ENCODE assay signal across 8 mouse cellular contexts in the genomic region with DNA sequence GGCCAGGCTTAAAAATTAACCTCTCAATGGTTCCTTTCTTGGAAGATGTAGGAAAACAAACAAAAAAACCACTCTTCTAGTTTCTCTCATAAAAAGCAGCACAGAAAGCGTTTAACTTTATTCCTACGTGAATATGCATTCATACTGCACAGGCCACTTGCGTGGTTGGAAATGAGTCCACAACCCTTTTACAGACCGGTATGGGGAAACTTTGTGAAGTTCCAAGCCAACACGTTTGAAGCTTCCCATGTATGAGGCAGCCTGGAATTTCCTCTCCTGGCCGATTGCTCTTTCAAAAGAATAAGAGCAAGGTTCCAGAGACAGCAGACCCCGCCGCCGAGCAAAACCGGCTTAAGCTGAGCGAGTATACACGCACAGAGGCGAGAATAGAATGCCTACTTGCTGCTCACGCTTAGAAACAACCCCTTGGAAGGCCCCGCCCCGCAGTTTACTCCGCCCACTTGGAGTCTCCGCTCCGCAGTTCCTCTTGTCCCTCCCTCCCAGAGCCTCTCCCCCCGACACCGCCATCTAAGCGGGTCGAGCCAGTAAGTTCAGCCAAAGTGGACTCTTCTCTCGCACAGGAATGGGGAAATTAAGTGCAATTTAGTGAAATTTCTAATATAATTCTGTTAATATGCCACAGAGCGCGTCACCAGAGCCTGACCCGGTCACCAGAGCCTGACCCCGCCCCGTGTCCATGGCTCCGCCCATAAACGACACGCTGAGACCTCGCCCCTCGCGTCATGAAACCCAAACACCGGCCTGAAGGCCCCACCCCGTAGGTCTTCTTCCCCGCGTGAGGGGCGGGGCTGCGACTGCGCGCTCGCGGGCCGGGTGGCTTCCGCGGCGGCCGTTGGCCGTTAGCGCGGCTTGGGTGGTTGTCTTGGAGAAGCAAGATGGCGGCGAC. TPM values are rescaled to one million over a fixed set of nuclear protein-coding genes. Genes with fewer than 3 reads are reported as not detected.
A peak's percentile ranks its signal among the peaks of the same experiment; 100 is the strongest.
DNase-seq lines count a peak whose midpoint lies in the region; ATAC-seq and TF ChIP-seq lines count a peak whose summit lies in the region.
"Not testable (repeated sequence)": the region's sequence is repeated elsewhere in the genome, so short reads cannot be mapped to it uniquely, and the experiment has no call there.

TSS of gene Fgfr1op (plus strand) at position 801 of the 907 bp plus-strand sequence.

- TF ChIP-seq RAD21 in CH12.LX (IDR thresholded peaks at IDR 0.05; ENCODE audit: low read depth, low read length), result not testable (repeated sequence)

- not testable (repeated sequence) for H3K27ac ChIP-seq in CH12.LX (ENCODE audit: insufficient read depth, low read depth); forebrain, embryonic 16.5 days (ENCODE audit: low read length)
- peak within 1 kb of the TSS; percentile 83 for H3K27ac ChIP-seq in liver, adult 2 months (replicated peaks; ENCODE audit: insufficient read depth, low read depth, low read length)
- H3K27ac ChIP-seq in midbrain, embryonic 15.5 days, result peak within 1 kb of the TSS; percentile 72; the same call in 1 of the 2 replicates

- in situ Hi-C loops in CH12.LX (cut with MboI; ENCODE audit: low pct_ligation_motif_present, low pct_unique_long_range_greater_than_20kb, low sequenced_read_pairs), result not testable (repeated sequence)

- H3K4me2 ChIP-seq in CH12.LX (ENCODE audit: insufficient read depth, low read depth, poor library complexity, severe bottlenecking), result peak within 1 kb of the TSS; percentile 86
- H3K4me2 ChIP-seq in forebrain, embryonic 16.5 days (ENCODE audit: low read length), result peak within 1 kb of the TSS; percentile 46
- H3K4me2 ChIP-seq in midbrain, embryonic 15.5 days, result peak within 1 kb of the TSS; percentile 47

- TF ChIP-seq EP300 in CH12.LX (IDR thresholded peaks at IDR 0.05; ENCODE audit: low read length), result not testable (repeated sequence)

- not testable (repeated sequence) for DNase-seq in CH12.LX (ENCODE audit: extremely low read depth)
- DNase-seq in cerebellum, adult 11 months, result peak; percentile 76
- peak; percentile 84 for DNase-seq in heart, postnatal 10 days
- peak; percentile 71 for DNase-seq in kidney, postnatal 14 days
- DNase-seq in liver, adult 2 months (ENCODE audit: extremely low read depth, low read depth, low spot score), result peak; percentile 33
- peak; percentile 41 to 68 for DNase-seq in spleen, postnatal 4 days (ENCODE audit: low spot score in 2 of 2)

- H3K4me1 ChIP-seq in CH12.LX (ENCODE audit: control insufficient read depth in 1 of 2, insufficient read depth in 2 of 2), result peaks cover 3 to 20% of the 10 kb centered on the region in 2 experiments
- not testable (repeated sequence) for H3K4me1 ChIP-seq in forebrain, embryonic 16.5 days (replicated peaks; ENCODE audit: control insufficient read depth, insufficient read depth, low read length); liver, adult 2 months (ENCODE audit: control insufficient read depth, insufficient read depth, low read length); midbrain, embryonic 15.5 days

- dilution Hi-C loops in CH12.LX (cut with MboI; ENCODE audit: extremely low pct_ligation_motif_present, extremely low pct_unique_long_range_greater_than_20kb, low sequenced_read_pairs), result not testable (repeated sequence)

- TF ChIP-seq POLR2A in CH12.LX (IDR thresholded peaks at IDR 0.05; ENCODE audit: low read depth, low read length), result peak; percentile 50; the same call in 1 of the 2 replicates
- TF ChIP-seq POLR2A in liver, adult 2 months (IDR thresholded peaks at IDR 0.05; ENCODE audit: extremely low read depth, insufficient read depth, low read length), result not testable (repeated sequence)

- TF ChIP-seq CTCF in CH12.LX (conservative IDR thresholded peaks at IDR 0.05 in 1 of 2, IDR thresholded peaks at IDR 0.05 in 1 of 2; ENCODE audit: low read depth in 2 of 2, low read length in 2 of 2); liver, adult 2 months (IDR thresholded peaks at IDR 0.05; ENCODE audit: low read depth, low read length): not testable (repeated sequence)

- peak within 1 kb of the TSS; percentile 55 to 95 (median 57) for H3K4me3 ChIP-seq in CH12.LX (replicated peaks in 1 of 3; ENCODE audit: low read depth in 2 of 3, low read length in 2 of 3, poor library complexity in 1 of 3)
- H3K4me3 ChIP-seq in forebrain, embryonic 16.5 days (replicated peaks; ENCODE audit: low read length), result peak within 1 kb of the TSS; percentile 51
- peak within 1 kb of the TSS; percentile 92 for H3K4me3 ChIP-seq in liver, adult 2 months (ENCODE audit: insufficient read depth, low read depth, low read length)
- H3K4me3 ChIP-seq in midbrain, embryonic 15.5 days, result peak within 1 kb of the TSS; percentile 51

- intact Hi-C loops in heart, postnatal 10 days (cut with DNase I), result not testable (repeated sequence)

- H3K9ac ChIP-seq in CH12.LX (ENCODE audit: insufficient read depth, low read depth), result peak within 1 kb of the TSS; percentile 83
- not testable (repeated sequence) for H3K9ac ChIP-seq in forebrain, embryonic 16.5 days (replicated peaks; ENCODE audit: low read depth, low read length)
- H3K9ac ChIP-seq in liver, adult 2 months (ENCODE audit: low read depth, low read length), result peak within 1 kb of the TSS; percentile 93
- peak within 1 kb of the TSS; percentile 55 for H3K9ac ChIP-seq in midbrain, embryonic 15.5 days

- not testable (repeated sequence) for H3K79me2 ChIP-seq in CH12.LX (replicated peaks; ENCODE audit: control insufficient read depth, extremely low read depth, insufficient read depth, poor library complexity, severe bottlenecking); liver, adult 2 months (ENCODE audit: control insufficient read depth, insufficient read depth, low read length)

- not testable (repeated sequence) for H3K9me3 ChIP-seq in CH12.LX (replicated peaks; ENCODE audit: low read length); forebrain, embryonic 16.5 days (ENCODE audit: control insufficient read depth, low read length); midbrain, embryonic 15.5 days

- ATAC-seq in forebrain, embryonic 16.5 days, result peak; percentile 97
- peak; percentile 97 for ATAC-seq in midbrain, embryonic 15.5 days (replicated peaks)

- H3K27me3 ChIP-seq in CH12.LX (replicated peaks); forebrain, embryonic 16.5 days (replicated peaks; ENCODE audit: control insufficient read depth, insufficient read depth, low read length); liver, adult 2 months (ENCODE audit: control insufficient read depth, insufficient read depth, low read length); midbrain, embryonic 15.5 days (replicated peaks): not testable (repeated sequence)

- H3K36me3 ChIP-seq in CH12.LX (replicated peaks in 1 of 2; ENCODE audit: control insufficient read depth in 1 of 2, insufficient read depth in 1 of 2, low read length in 1 of 2), result peaks cover 2 to 14% of the 10 kb centered on the region in 2 experiments
- not testable (repeated sequence) for H3K36me3 ChIP-seq in forebrain, embryonic 16.5 days (ENCODE audit: control insufficient read depth, insufficient read depth); liver, adult 2 months (ENCODE audit: control insufficient read depth, insufficient read depth, low read length); midbrain, embryonic 15.5 days (replicated peaks)

- under 1% methylated on average over 13 of the region's 55 CpGs for WGBS in forebrain, embryonic 16.5 days
- WGBS in liver, adult 2 months, result 2% methylated on average over 23 of the region's 55 CpGs
- under 1% methylated on average over 20 of the region's 55 CpGs for WGBS in midbrain, embryonic 15.5 days

TF ChIP-seq in CH12.LX, 34 proteins besides CTCF, POLR2A, EP300 and RAD21:
- TF ChIP-seq NELFE (IDR thresholded peaks at IDR 0.05; ENCODE audit: low read depth, low read length), result 0 out of 2 replicates have a peak, but pooled peaks have one; percentile 19
TF ChIP-seq in CH12.LX: peak in this region for 1; not testable (repeated sequence) for 33.

RNA-seq across cellular contexts. Expression of gene Fgfr1op, which starts in this region (rescaled TPM):
- total RNA-seq in CH12.LX (2012; rRNA removed) (29.8 and 34.7 TPM in 2 replicates), CH12.LX (2014; rRNA removed) (56.3 and 60.7 TPM in 2 replicates)
- 46.9 and 55.3 TPM in 2 replicates for polyA plus RNA-seq in CH12.LX (2012; ENCODE audit: insufficient read length, low read depth)
- 27.1 and 31.0 TPM in 2 replicates for polyA plus RNA-seq in forebrain, embryonic 16.5 days (2015; fragmentation: Nextera tagmentation; extraction: Ambion mirVana)
- total RNA-seq in heart, postnatal 10 days (2021), result 10 to 100 TPM; 14.6 to 15.6 TPM
- 10.5 TPM in 2 replicates for total RNA-seq in liver, adult 2 months (2014; rRNA removed)
- 1.8 and 2.1 TPM in 2 replicates for polyA plus RNA-seq in liver, adult 2 months (2012; rRNA removed)
- 25.3 and 26.4 TPM in 2 replicates for polyA plus RNA-seq in midbrain, embryonic 15.5 days (2015; fragmentation: Nextera tagmentation; extraction: Ambion mirVana)
